Mouse (Mus musculus): Measurements from ENCODE around the gene Ablim1.

Ablim1 gene

GRCm38 (mm10) chr19:57314346-57315012, at the start of gene Ablim1:
Gene Ablim1, minus strand, starts transcription at chr19:57314919.
- DNase-seq (ENCODE audit: low spot score): peak; percentile 26

- no peak for DNase-seq (ENCODE audit: low spot score)
Measured at GRCm38 (mm10) chr19:57363538-57363937, 48.8 kb upstream of the Ablim1 start.

- no peak for DNase-seq (ENCODE audit: low spot score)
Measured at GRCm38 (mm10) chr19:57363076-57363475, 48.4 kb upstream of the Ablim1 start.

GRCm38 (mm10) chr19:57362586-57362985, 47.9 kb upstream of the Ablim1 start:
- DNase-seq (ENCODE audit: low spot score): no peak

GRCm38 (mm10) chr19:57361939-57362307, 47.2 kb upstream of the Ablim1 start:
- DNase-seq (ENCODE audit: low spot score): no peak

- DNase-seq (ENCODE audit: low spot score): no peak
Measured at GRCm38 (mm10) chr19:57361131-57361938, 46.6 kb upstream of the Ablim1 start.

GRCm38 (mm10) chr19:57360341-57361130, 45.8 kb upstream of the Ablim1 start, which contains the start of gene Fam160b1:
Gene Fam160b1, plus strand, starts transcription at chr19:57360680.
- DNase-seq (ENCODE audit: low spot score): peak; percentile 95

GRCm38 (mm10) chr19:57359701-57360326, 45.1 kb upstream of the Ablim1 start:
- DNase-seq (ENCODE audit: low spot score): peak; percentile 44

- no peak for DNase-seq (ENCODE audit: low spot score)
Measured at GRCm38 (mm10) chr19:57358836-57359598, 44.3 kb upstream of the Ablim1 start.

GRCm38 (mm10) chr19:57358322-57358721, 43.6 kb upstream of the Ablim1 start:
- DNase-seq (ENCODE audit: low spot score): peak; percentile 71

GRCm38 (mm10) chr19:57357811-57358210, 43.1 kb upstream of the Ablim1 start:
- DNase-seq (ENCODE audit: low spot score): no peak

GRCm38 (mm10) chr19:57357244-57357643, 42.5 kb upstream of the Ablim1 start:
- DNase-seq (ENCODE audit: low spot score): no peak

- no peak for DNase-seq (ENCODE audit: low spot score)
Measured at GRCm38 (mm10) chr19:57356273-57356672, 41.6 kb upstream of the Ablim1 start.

- no peak for DNase-seq (ENCODE audit: low spot score)
Measured at GRCm38 (mm10) chr19:57355451-57356251, 40.9 kb upstream of the Ablim1 start.

GRCm38 (mm10) chr19:57354715-57355114, 40.0 kb upstream of the Ablim1 start:
- DNase-seq (ENCODE audit: low spot score): no peak

GRCm38 (mm10) chr19:57354050-57354449, 39.3 kb upstream of the Ablim1 start:
- no peak for DNase-seq (ENCODE audit: low spot score)

GRCm38 (mm10) chr19:57353228-57353627, 38.5 kb upstream of the Ablim1 start:
- DNase-seq (ENCODE audit: low spot score): no peak

GRCm38 (mm10) chr19:57352337-57352935, 37.7 kb upstream of the Ablim1 start:
- DNase-seq (ENCODE audit: low spot score): no peak

GRCm38 (mm10) chr19:57349096-57349495, 34.4 kb upstream of the Ablim1 start:
- no peak for DNase-seq (ENCODE audit: low spot score)

GRCm38 (mm10) chr19:57344678-57345077, 30.0 kb upstream of the Ablim1 start:
- no peak for DNase-seq (ENCODE audit: low spot score)

All from layer of hippocampus, adult 11-12 months (tissue).